Mouse (Mus musculus): Measurements from ENCODE around the gene Sema3e.

The Sema3e gene

GRCm38 (mm10) chr5:14025205-14026124 is at the start of gene Sema3e:
TSS of gene Sema3e (plus strand) at chr5:14025276.
- peak; percentile 47 for DNase-seq (ENCODE audit: low spot score)

- DNase-seq (ENCODE audit: low spot score) = no peak
Observed at GRCm38 (mm10) chr5:13977576-13977975, 47.5 kb upstream of the Sema3e start.

- no peak for DNase-seq (ENCODE audit: low spot score)
Observed at GRCm38 (mm10) chr5:13979156-13979555, 45.9 kb upstream of the Sema3e start.

- DNase-seq (ENCODE audit: low spot score) = no peak
Observed at GRCm38 (mm10) chr5:13982417-13983054, 42.5 kb upstream of the Sema3e start.

- DNase-seq (ENCODE audit: low spot score) = no peak
Observed at GRCm38 (mm10) chr5:13983608-13984007, 41.5 kb upstream of the Sema3e start.

GRCm38 (mm10) chr5:13985669-13986068 is 39.4 kb upstream of the Sema3e start:
- DNase-seq (ENCODE audit: low spot score) = no peak

GRCm38 (mm10) chr5:13987123-13987522 is 38.0 kb upstream of the Sema3e start:
- peak; percentile 5 for DNase-seq (ENCODE audit: low spot score)

GRCm38 (mm10) chr5:13988023-13988422 is 37.1 kb upstream of the Sema3e start:
- DNase-seq (ENCODE audit: low spot score) = no peak

GRCm38 (mm10) chr5:13992734-13993396 is 32.2 kb upstream of the Sema3e start:
- peak; percentile 48 for DNase-seq (ENCODE audit: low spot score)

GRCm38 (mm10) chr5:14028341-14028740 is 3.3 kb downstream of the Sema3e start:
- DNase-seq (ENCODE audit: low spot score) = no peak

GRCm38 (mm10) chr5:14030796-14031195 is 5.7 kb downstream of the Sema3e start:
- DNase-seq (ENCODE audit: low spot score) = no peak

GRCm38 (mm10) chr5:14032056-14032455 is 7.0 kb downstream of the Sema3e start:
- no peak for DNase-seq (ENCODE audit: low spot score)

GRCm38 (mm10) chr5:14033302-14033701 is 8.2 kb downstream of the Sema3e start:
- no peak for DNase-seq (ENCODE audit: low spot score)

- DNase-seq (ENCODE audit: low spot score) = no peak
Observed at GRCm38 (mm10) chr5:14038813-14039496, 13.9 kb downstream of the Sema3e start.

GRCm38 (mm10) chr5:14040208-14040607 is 15.1 kb downstream of the Sema3e start:
- no peak for DNase-seq (ENCODE audit: low spot score)

- DNase-seq (ENCODE audit: low spot score) = no peak
Observed at GRCm38 (mm10) chr5:14043116-14043515, 18.0 kb downstream of the Sema3e start.

- no peak for DNase-seq (ENCODE audit: low spot score)
Observed at GRCm38 (mm10) chr5:14043983-14044382, 18.9 kb downstream of the Sema3e start.

- DNase-seq (ENCODE audit: low spot score) = no peak
Observed at GRCm38 (mm10) chr5:14048660-14049059, 23.6 kb downstream of the Sema3e start.

- DNase-seq (ENCODE audit: low spot score) = no peak
Observed at GRCm38 (mm10) chr5:14054472-14054871, 29.4 kb downstream of the Sema3e start.

GRCm38 (mm10) chr5:14059895-14060553 is 34.9 kb downstream of the Sema3e start:
- no peak for DNase-seq (ENCODE audit: low spot score)

- no peak for DNase-seq (ENCODE audit: low spot score)
Observed at GRCm38 (mm10) chr5:14062918-14063481, 37.9 kb downstream of the Sema3e start.

All from yolk sac, embryonic 10.5 days (tissue).